Mouse (Mus musculus): Measurements from ENCODE around the gene Stpg2.

- no peak for TF ChIP-seq POLR2A (IDR thresholded peaks at IDR 0.05; ENCODE audit: extremely low read depth, insufficient read depth, low read length)
- TF ChIP-seq CTCF (IDR thresholded peaks at IDR 0.05; ENCODE audit: low read depth, low read length) = no peak
Observed at GRCm38 (mm10) chr3:139665047-139665446, 459.6 kb downstream of the Stpg2 start.

Data from liver, adult 2 months (tissue).